Mouse (Mus musculus): ENCODE results near the gene Gpx4. TPM values are rescaled to one million over a fixed set of nuclear protein-coding genes. Genes with fewer than 3 reads are reported as not detected.

The Gpx4 gene
- total RNA-seq, 2 experiments from 2014 or later: 468 to 559 TPM

GRCm38 (mm10) chr10:80063877-80064650 is 17.1 kb downstream of the Gpx4 start:
- intact Hi-C loops (cut with DNase I): no loop called here
- no peak for DNase-seq (ENCODE audit: low spot score in 2 of 2)

GRCm38 (mm10) chr10:80069251-80069650 is 22.3 kb downstream of the Gpx4 start:
- intact Hi-C loops (cut with DNase I): no loop called here
- DNase-seq (ENCODE audit: low spot score in 2 of 2): no peak

GRCm38 (mm10) chr10:80069948-80070450 is 23.0 kb downstream of the Gpx4 start:
- intact Hi-C loops (cut with DNase I): no loop called here
- no peak for DNase-seq (ENCODE audit: low spot score in 2 of 2)

GRCm38 (mm10) chr10:80070837-80071515 is 24.0 kb downstream of the Gpx4 start:
- peak; percentile 68 for DNase-seq (ENCODE audit: low spot score in 2 of 2)
- intact Hi-C loops (cut with DNase I): no loop called here

GRCm38 (mm10) chr10:80071516-80071900 is 24.5 kb downstream of the Gpx4 start:
- DNase-seq (ENCODE audit: low spot score in 2 of 2): no peak
- intact Hi-C loops (cut with DNase I): no loop called here

GRCm38 (mm10) chr10:80072623-80073489 is 25.9 kb downstream of the Gpx4 start:
- intact Hi-C loops (cut with DNase I): no loop called here
- no peak for DNase-seq (ENCODE audit: low spot score in 2 of 2)

- peak; percentile 36 to 38 for DNase-seq (ENCODE audit: low spot score in 2 of 2)
- intact Hi-C loops (cut with DNase I): loop anchor here (5.0 kb wide), 1 partner anchor 37 kb away; no protein-coding TSS in a partner anchor
These were observed 28.0 kb downstream of the Gpx4 start for GRCm38 (mm10) chr10:80074813-80075601.

- intact Hi-C loops (cut with DNase I): loop anchor here (5.0 kb wide), 1 partner anchor 36 kb away; no protein-coding TSS in a partner anchor
- DNase-seq (ENCODE audit: low spot score in 2 of 2): no peak
These were observed 29.0 kb downstream of the Gpx4 start for GRCm38 (mm10) chr10:80075924-80076323.

GRCm38 (mm10) chr10:80076386-80076785 is 29.4 kb downstream of the Gpx4 start:
- no peak for DNase-seq (ENCODE audit: low spot score in 2 of 2)
- intact Hi-C loops (cut with DNase I): loop anchor here (5.0 kb wide), 1 partner anchor 36 kb away; no protein-coding TSS in a partner anchor

GRCm38 (mm10) chr10:80077312-80077711 is 30.3 kb downstream of the Gpx4 start:
- intact Hi-C loops (cut with DNase I): loop anchor here (5.0 kb wide), 1 partner anchor 35 kb away; no protein-coding TSS in a partner anchor
- no peak for DNase-seq (ENCODE audit: low spot score in 2 of 2)

- DNase-seq (ENCODE audit: low spot score in 2 of 2): no peak
- intact Hi-C loops (cut with DNase I): loop anchor here (5.0 kb wide), 1 partner anchor 34 kb away; no protein-coding TSS in a partner anchor
These were observed 31.4 kb downstream of the Gpx4 start for GRCm38 (mm10) chr10:80078366-80078765.

- no peak for DNase-seq (ENCODE audit: low spot score in 2 of 2)
- intact Hi-C loops (cut with DNase I): no loop called here
These were observed 33.6 kb downstream of the Gpx4 start for GRCm38 (mm10) chr10:80080396-80081070.

GRCm38 (mm10) chr10:80081075-80081474 is 34.1 kb downstream of the Gpx4 start:
- intact Hi-C loops (cut with DNase I): no loop called here
- DNase-seq (ENCODE audit: low spot score in 2 of 2): no peak

GRCm38 (mm10) chr10:80084817-80085487 is 38.0 kb downstream of the Gpx4 start:
- intact Hi-C loops (cut with DNase I): no loop called here
- peak in 1 of 2 experiments; percentile 34 for DNase-seq (ENCODE audit: low spot score in 2 of 2)

GRCm38 (mm10) chr10:80086847-80087246 is 39.9 kb downstream of the Gpx4 start:
- intact Hi-C loops (cut with DNase I): no loop called here

GRCm38 (mm10) chr10:80087483-80087882 is 40.5 kb downstream of the Gpx4 start:
- no peak for DNase-seq (ENCODE audit: low spot score in 2 of 2)
- intact Hi-C loops (cut with DNase I): no loop called here

More at GRCm38 (mm10) chr10:80086847-80087246, 39.9 kb downstream of the Gpx4 start:
- no peak for DNase-seq (ENCODE audit: low spot score in 2 of 2)

GRCm38 (mm10) chr10:80089146-80089545 is 42.2 kb downstream of the Gpx4 start:
- intact Hi-C loops (cut with DNase I): no loop called here
- DNase-seq (ENCODE audit: low spot score in 2 of 2): no peak

- intact Hi-C loops (cut with DNase I): no loop called here
- DNase-seq (ENCODE audit: low spot score in 2 of 2): no peak
These were observed 44.6 kb downstream of the Gpx4 start for GRCm38 (mm10) chr10:80091527-80091926.
